Mouse (Mus musculus): Measurements from ENCODE around the gene Rtf2.
A peak's percentile ranks its signal among the peaks of the same experiment; 100 is the strongest.

The Rtf2 gene

GRCm38 (mm10) chr2:172437371-172437952 is 2.9 kb upstream of the Rtf2 start:
- no peak for ATAC-seq (ENCODE audit: low TSS enrichment)

GRCm38 (mm10) chr2:172440640-172441005 is 267 bp downstream of the Rtf2 start:
- peak; percentile 51 for ATAC-seq (ENCODE audit: low TSS enrichment)

DNA sequence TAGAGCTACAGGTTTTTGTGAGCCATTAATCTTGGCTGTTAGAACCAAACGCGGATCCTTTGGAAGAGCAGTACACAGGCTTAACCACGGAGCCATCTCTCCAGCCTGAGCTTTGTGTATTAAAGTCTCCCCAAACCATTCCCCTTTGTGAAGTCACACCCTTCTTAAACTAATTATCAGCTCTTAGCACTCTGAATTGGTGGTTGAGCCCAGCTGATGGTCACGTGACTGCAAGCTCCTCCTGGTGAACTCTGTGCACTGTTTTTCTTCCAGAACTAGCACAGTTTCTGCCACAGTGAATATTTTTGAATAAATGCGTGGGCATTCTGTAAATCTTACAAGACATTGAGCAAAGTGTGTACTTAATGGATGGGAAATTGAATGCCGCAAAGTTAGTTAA is 820 bp downstream of the Rtf2 start:
- no peak for ATAC-seq (ENCODE audit: low TSS enrichment)

- no peak for ATAC-seq (ENCODE audit: low TSS enrichment)
Measured at GRCm38 (mm10) chr2:172445617-172446016, 5.3 kb downstream of the Rtf2 start.

GRCm38 (mm10) chr2:172447317-172447716 is 7.0 kb downstream of the Rtf2 start:
- no peak for ATAC-seq (ENCODE audit: low TSS enrichment)

DNA sequence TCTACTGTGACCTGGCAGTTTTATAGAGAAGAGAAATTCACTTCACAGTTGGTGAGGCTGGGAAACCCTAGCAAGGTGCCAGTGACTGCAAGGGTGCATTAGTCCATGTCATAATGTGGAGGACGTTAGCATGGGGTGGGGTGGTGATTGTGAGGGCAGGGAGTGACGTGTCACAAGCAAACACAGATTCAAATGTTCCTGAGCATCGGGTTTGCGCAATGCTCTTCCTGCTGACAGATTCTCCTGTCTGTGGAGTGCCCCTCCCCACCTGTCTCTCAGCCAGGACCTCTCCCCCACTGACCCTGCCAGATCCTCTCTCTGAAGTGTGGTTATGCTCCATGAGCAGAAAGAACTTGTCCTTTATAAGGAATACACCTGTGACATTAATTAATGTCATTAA is 8.0 kb downstream of the Rtf2 start:
- ATAC-seq (ENCODE audit: low TSS enrichment), result no peak

DNA sequence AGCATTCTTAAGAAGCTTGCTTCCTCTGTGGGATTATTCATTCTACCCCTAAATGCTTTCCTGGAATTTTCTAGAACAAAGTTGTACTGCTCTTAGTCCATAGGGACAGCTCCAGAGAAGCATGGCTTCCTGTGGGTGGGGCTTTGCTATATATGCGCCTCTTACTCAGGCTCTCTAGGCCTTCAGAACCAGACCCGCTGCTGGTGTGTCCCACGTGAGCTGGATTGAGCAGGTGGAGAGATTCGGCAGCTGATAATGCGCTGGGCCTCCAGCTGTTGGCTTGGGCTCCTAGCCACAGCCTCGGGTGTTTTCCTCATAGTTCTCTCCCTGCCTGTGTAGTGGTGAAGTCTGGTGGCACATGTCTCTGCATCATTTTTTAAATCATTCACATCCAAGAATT is 10.3 kb downstream of the Rtf2 start:
- ATAC-seq (ENCODE audit: low TSS enrichment), result no peak

- ATAC-seq (ENCODE audit: low TSS enrichment), result no peak
Measured at GRCm38 (mm10) chr2:172452031-172452430, 11.7 kb downstream of the Rtf2 start.

GRCm38 (mm10) chr2:172452458-172452857 is 12.1 kb downstream of the Rtf2 start:
- no peak for ATAC-seq (ENCODE audit: low TSS enrichment)

GRCm38 (mm10) chr2:172458496-172458895 is 18.1 kb downstream of the Rtf2 start, which contains the start of gene Gcnt7:
Gcnt7 (minus strand) TSS chr2:172458596.
- no peak for ATAC-seq (ENCODE audit: low TSS enrichment)

- ATAC-seq (ENCODE audit: low TSS enrichment), result no peak
Measured at GRCm38 (mm10) chr2:172460647-172461046, 20.3 kb downstream of the Rtf2 start.

- no peak for ATAC-seq (ENCODE audit: low TSS enrichment)
Measured at GRCm38 (mm10) chr2:172462813-172463212, 22.5 kb downstream of the Rtf2 start.

DNA sequence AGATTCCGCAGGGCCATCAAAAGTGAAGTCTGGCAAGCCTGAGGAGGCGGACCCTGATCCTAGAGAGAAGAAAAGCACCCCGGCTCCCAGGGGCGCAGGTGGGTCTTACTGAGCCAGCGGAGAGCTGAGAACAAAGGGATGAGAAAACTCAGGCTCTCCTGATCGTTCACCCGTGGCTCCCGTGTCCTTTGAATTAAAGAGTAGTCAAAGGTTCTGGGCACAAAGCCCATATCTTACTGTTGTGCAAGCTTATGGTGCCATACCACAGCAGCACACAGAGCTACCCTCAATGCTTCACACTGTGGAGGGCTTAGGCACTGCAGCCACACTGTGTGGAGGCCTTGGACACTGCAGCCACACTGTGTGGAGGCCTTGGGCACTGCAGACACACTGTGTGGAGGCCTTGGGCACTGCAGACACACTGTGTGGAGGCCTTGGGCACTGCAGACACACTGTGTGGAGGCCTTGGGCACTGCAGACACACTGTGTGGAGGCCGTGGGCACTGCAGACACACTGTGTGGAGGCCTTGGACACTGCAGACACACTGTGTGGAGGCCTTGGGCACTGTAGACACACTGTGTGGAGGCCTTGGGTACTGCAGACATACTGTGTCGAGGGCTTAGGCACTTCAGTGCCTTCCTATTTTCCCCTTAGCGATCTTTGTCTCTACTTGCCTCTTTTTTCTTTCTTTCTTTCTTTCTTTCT is 26.2 kb downstream of the Rtf2 start:
- ATAC-seq (ENCODE audit: low TSS enrichment), result no peak

- no peak for ATAC-seq (ENCODE audit: low TSS enrichment)
Measured at GRCm38 (mm10) chr2:172467206-172467605, 26.9 kb downstream of the Rtf2 start.

- ATAC-seq (ENCODE audit: low TSS enrichment), result no peak
Measured at GRCm38 (mm10) chr2:172468346-172468819, 28.0 kb downstream of the Rtf2 start.

DNA sequence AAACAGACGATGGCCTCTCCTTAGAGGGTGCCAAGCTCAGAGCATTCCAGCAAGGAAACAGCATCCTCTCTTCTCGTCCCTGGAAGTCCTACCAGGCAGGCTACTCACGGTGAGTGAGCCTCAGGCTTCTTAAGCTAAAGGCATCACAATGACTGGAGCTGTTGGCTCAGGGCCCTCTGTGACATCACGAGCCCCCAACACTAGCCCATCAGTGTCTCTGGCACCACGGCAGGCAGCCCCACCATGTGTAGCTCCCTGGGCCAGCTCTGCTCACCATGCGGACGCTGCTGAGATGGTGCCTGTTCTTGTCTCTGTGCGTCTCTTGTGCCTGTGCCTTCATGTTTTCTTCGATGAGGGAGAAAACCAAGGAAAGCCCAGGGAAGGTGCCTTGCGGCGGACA is 32.0 kb downstream of the Rtf2 start, which contains the start of gene Fam209:
Gene Fam209, plus strand, starts transcription at position 203 of the 400 bp plus-strand sequence.
- no peak for ATAC-seq (ENCODE audit: low TSS enrichment)

GRCm38 (mm10) chr2:172473591-172473990 is 33.2 kb downstream of the Rtf2 start:
- no peak for ATAC-seq (ENCODE audit: low TSS enrichment)

- ATAC-seq (ENCODE audit: low TSS enrichment), result no peak
Measured at GRCm38 (mm10) chr2:172474970-172475369, 34.6 kb downstream of the Rtf2 start.

DNA sequence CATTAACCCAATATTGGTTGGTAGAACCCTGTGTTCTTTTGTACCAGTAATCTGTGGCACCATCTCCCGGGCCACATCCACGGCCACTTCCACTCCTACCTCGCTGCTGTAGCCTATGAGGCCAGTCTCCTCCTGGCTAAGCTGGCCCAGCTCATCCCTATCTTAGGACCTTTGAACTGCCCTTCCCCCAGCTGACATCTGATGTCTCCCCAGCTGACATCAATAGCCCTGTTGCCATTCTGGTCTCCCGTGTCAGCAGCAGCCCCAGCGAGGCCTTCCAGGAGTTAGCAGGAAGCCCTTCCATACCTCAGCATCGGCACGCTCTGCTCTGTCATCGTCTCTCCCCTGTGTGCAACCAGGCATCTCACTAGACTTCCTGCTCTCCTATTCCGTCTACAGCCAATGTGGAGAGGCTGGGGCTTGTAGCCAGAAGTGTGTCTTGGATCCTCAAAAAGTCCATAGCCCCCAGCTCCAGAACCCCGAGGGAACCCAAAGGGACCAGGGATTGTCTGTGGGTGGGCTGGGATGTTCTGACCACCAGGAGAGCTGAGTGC is 36.4 kb downstream of the Rtf2 start:
- ATAC-seq (ENCODE audit: low TSS enrichment), result 0 out of 2 replicates have a peak, but pooled peaks have one; percentile 17

GRCm38 (mm10) chr2:172477350-172477749 is 37.0 kb downstream of the Rtf2 start:
- ATAC-seq (ENCODE audit: low TSS enrichment), result peak; percentile 13; the same call in 1 of the 2 replicates

- ATAC-seq (ENCODE audit: low TSS enrichment), result peak; percentile 87
Measured at GRCm38 (mm10) chr2:172477860-172478259, 37.5 kb downstream of the Rtf2 start.

DNA sequence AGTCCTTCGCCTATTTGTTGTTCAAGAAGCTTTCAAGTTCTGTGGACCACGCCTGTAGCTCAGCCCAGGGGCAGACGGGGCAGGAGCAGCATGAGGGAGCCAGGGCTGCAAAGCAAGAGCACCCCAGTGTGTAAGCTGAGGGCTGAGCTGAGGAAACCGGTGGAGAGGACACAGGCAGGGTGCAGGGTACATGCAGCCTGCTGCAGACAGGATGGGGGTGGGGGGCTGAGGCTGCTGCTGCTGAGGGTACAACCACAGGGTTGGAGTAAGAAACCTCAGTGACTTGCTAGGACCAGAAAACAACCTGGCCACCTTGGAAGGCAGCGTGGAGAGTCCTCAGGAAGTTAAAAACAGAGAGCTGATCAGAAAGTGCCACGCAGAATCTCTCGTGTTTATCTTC is 39.9 kb downstream of the Rtf2 start:
- ATAC-seq (ENCODE audit: low TSS enrichment), result no peak

Data from frontal cortex, adult (tissue).